Mouse (Mus musculus): ENCODE measurements at regions not wholly inside any gene's neighbourhood (a gene's known extent, or its start where the extent isn't known, plus 50 kb on each side); places are given as distances from the start of the nearest gene placed in this dataset.

DNA sequence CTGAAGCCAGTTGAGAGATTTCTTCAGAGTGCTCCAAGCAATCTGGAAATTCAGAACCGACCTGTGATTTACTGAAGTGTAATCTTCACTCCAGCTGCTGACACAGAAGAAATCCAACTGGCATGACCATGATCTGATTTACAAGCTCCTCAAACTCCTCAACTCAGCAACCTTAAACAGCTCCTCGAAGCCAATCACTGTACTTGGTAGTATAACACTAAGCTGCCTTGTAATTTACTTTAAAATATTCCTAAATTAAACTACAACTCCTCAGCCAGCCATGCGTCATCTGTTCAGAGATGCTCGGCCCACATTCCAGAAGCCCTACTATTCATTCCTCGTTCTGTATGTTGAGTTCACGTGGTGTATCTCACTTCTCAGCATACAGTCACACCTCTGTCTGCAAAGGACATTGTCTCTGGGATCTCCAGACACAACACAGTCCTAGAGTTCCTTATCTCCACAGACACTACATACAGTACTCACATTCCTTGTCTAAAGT is 116.0 kb upstream of the Smad1 start:
- DNase-seq (ENCODE audit: low spot score in 2 of 2) = no peak

DNA sequence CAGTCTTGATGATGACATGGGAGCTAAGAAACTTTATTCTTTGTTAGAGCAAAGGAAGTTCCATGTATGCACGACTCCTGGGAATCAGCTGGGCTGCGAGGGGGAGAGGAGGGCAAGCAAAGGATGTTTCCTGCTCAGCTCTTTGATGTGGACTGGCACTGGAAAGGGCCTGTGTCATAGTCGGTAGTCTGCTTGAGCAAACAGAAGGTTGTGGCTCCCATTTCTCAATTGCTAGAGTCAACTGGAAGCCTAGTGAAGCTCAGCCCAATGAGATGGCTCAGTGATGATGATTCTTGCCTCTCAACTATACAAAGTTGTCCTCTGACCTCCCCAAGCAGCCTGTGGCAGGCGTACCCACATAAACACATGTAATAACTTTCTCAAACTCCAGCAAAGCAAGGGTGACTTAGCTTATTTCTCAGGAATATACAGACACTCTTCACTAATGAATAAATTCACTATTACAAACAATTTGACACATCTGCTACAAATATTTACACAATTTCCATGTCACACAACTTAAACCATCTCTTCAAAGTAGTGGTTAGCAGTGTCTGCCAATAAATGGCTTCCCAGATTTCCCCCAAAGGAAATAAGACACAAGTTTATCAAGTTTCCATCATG is 115.4 kb upstream of the Smad1 start:
- no peak for DNase-seq (ENCODE audit: low spot score in 2 of 2)

DNA sequence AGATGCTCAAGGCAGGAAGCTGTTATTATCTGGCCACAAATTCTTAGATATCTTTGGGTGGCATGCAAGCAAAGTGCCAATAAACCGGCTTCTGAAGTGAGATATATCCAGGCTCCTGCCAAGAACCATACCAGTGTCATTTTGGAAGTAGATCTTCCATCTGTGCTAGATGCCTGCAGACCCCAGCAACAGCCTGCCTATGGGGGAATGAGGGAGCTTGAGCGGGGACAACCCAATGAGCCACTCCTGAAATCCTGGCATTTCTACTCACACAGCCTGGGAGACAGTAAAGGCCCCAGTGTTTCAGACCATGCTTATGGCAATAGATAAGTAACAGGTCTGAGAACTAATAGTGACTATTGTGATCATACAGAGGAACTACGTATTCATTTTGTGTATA is 109.3 kb upstream of the Smad1 start:
- DNase-seq (ENCODE audit: low spot score in 2 of 2) = no peak

DNA sequence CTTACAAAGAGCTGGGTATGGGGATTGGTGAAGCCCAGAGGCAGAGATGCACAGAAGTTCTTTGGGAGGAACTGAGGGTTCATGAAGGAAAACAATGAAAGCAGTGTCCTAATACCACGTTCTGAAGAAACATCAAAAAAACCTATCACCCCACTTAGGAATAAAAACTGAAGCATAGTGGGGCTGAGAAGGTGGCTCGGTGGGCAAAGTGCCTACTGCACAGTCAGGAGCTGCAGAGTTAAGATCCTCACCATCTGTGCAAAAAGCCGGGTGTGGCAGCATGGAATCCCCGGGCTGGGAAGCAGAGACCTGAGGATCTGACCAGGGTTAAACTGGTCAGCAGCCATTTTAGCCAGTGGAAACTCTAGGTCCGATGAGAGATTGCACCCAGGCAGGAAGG is 106.1 kb upstream of the Smad1 start:
- DNase-seq (ENCODE audit: low spot score in 2 of 2) = no peak

DNA sequence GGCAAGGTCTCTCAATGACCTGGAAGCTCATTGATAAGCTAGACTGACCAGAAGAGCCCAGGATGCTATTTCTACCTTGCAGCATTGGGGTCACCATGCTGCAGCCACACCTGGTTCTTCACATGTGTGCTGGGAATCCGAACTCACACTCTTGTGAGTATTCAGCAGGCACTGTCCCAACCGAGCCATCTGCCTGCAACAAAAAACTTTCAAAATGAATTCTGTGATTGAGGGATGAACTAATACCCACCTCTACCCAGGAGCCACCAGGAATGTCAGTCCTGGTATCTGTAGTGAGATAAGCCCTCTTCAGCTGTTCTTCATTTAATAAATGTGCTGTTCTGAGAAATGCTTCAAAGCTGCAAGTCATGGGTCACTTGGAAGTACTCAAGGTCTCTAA is 104.6 kb upstream of the Smad1 start:
- no peak for DNase-seq (ENCODE audit: low spot score in 2 of 2)

DNA sequence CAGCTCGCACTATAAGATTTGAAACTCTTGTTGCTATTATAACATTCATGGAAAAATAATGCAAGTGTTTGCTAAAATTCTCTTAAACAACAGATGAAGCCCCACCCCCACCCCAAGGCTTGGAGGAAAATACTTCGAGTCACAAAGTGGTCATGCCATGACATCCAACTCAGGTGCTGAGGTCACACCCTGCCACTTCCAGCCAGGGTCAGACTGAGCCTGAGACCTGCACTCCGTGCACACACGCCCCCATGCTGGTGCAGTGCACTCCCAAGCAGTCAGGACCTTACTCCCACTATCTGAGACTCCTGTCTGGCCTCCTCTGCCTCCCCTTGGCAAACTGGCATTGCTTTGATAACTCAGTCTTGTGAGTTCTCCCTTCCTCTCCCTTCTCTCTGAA is 102.7 kb upstream of the Smad1 start:
- no peak for DNase-seq (ENCODE audit: low spot score in 2 of 2)

DNA sequence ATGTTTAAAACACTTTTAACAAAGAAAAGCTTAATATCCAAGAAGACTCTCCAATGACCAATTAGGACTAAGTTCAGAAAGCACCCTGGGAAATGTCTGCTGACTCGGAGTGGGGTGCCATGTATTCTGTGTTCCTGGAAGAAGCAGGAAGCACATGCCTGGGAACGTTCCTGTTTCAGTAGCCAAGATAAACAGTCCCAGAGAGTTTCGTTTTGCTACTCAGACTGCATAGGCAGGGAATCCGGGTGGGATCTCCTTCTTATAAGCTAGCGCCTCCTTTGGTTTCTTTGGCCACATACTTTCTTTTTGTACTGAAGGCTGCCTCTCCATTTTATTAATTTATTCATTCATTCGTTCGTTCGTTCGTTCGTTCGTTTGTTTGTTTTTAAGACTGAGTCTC is 101.9 kb upstream of the Smad1 start:
- DNase-seq (ENCODE audit: low spot score in 2 of 2) = no peak

DNA sequence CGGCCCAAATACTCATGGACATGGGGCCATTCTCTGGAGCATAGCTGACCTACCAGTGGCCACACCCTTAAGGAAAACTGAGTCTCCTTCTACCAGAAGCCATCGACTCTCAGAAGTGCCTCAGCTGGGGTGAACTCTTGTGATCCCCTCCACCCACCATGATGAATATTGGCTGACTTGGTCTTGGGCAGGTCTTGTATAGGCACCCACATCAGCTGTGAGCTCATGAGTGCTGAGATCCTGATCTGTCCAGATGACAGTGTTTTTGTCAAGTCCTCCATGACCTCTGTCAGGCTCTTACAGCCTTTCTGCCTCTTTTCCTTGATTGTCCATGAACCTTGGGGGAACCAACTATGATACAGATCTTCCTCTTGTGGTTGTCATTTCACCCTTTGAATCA is 99.9 kb upstream of the Smad1 start:
- DNase-seq (ENCODE audit: low spot score in 2 of 2) = no peak

DNA sequence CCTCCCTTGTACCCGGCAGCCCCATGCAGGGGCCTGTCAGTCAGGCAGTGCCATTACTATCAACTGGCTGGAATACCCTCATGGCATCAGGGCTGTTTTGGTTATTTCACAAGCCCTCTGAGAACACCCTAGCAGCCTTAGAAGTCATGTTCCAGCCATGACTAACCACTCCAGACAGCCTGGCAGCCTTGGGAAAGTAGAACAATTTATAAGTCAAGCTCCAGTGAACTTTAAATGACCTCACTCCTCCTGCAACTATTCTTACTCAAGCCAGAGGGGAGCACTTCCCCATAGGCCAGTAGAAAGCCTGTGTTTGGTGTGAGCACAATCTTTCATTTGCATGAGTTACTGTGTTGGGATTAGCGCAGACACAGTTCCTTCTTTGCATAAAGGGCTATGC is 99.3 kb upstream of the Smad1 start:
- DNase-seq (ENCODE audit: low spot score in 2 of 2) = no peak

DNA sequence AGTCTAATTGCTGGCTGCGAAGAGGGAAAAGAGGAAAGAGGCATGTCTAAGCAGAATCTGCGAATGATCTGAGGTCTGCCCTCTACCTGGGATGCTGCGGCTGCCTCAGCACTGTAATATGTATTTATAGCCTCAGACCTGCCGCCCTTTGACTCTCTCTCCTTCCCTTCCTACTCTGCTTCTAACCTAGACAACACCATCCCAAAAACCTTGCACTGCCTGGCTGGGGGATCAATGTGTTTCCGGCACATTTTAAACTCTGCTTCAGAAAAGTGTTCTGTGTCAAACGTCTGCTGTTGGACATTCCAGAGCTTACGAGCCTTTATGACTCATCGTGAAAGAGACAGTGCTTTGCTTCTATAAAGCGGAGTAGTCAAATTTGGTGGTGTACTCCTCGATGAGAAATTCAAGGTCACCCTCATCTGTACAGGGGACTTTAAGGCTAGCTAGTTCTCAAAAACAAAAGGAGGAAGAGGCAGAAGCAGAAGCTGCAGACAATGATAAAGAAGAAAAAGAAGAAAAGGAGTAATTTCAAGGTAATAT is 91.9 kb upstream of the Smad1 start:
- DNase-seq (ENCODE audit: low spot score in 2 of 2) = no peak

DNA sequence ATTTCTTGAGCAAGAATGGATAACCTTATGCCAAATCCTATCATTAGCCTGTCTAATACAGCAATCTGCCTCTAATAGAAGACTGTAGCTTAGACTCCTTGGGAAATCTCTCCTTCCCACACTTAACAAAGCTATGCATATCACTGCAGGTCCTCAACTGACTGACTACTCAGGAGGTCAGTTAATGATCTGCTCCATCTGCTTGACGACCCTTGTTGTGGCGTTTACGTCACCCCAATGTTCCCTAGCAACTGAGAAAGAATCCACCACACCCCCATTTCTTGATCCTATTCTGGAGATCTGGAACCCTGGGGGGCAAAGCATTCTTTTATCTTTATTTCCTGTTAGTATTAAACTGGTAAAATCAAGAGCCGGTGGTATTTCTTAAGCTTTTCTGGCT is 91.4 kb upstream of the Smad1 start:
- DNase-seq (ENCODE audit: low spot score in 2 of 2) = no peak

DNA sequence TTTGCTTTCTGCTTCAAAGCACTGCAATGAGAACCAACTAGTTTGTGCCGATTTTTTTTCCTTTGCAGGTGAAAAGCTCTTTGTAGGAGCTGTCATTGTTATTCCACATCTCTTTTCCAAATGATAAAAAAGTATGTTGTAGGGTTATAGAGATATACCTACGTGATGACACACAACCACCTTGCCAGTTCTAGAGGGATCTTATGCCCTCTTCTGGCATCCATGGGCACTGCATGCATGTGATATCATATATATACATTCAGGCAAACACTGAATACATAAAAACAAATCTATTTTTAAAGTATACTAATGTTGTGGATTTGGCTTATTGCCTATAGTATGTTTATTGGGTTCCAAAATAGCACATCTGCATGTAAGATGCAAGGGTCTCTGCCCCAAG is 89.5 kb upstream of the Smad1 start:
- no peak for DNase-seq (ENCODE audit: low spot score in 2 of 2)

DNA sequence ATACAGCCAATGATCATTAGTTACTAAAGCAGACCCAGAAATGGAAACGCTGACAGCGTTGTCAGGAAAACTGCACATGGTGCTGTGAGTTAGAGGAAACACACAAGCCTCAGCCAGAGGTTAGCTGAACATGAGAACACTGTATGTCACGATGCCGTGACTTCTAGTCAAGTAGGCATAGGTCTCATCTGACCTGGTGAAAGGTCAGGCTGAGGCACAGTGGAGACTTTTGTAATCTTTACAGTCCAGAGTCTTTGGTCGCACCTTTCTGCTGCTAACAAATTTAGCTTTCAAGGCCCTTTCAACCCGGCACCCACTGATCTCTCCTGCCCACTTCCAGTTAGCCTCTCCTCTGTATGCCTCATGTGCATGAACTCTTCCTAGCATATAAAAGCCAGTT is 88.3 kb upstream of the Smad1 start:
- no peak for DNase-seq (ENCODE audit: low spot score in 2 of 2)

DNA sequence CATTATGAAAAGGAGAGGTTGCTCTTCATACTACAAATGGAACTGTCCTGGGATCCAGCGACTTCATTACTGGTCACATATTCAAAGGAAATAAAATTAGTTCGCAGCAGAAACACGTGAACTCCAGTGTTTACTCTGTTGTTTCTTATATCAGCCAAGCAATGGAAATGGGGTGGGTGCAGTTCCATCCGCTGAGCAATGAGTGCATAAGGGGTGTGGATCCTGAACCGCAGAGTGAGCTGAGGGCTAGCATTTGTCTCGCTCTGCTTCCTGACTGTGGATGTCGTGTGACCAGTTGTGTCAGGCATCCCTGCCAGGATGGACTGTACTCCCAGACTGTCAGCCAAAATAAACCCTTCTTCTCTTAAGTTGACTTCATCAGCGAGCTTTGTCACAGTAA is 80.0 kb upstream of the Smad1 start:
- no peak for DNase-seq (ENCODE audit: low spot score in 2 of 2)

DNA sequence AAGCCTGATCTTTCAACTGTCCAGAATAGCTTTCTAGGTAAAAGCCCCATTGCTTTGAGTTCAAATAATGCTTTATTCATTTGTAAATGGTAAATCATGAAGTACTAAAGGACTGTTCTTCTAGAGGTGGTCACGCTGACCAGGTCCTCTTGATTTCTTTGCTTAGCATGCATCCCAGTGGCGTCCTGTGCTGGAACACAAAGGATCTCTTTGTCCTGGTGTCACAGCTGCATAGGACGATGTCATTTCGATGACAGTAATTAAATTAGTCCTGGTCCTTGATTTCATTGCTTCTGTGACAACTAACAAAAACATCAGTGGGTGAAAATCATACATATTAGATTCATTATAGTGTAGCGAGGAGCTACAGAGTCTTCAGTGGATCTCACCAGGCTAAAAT is 76.7 kb upstream of the Smad1 start:
- no peak for DNase-seq (ENCODE audit: low spot score in 2 of 2)

DNA sequence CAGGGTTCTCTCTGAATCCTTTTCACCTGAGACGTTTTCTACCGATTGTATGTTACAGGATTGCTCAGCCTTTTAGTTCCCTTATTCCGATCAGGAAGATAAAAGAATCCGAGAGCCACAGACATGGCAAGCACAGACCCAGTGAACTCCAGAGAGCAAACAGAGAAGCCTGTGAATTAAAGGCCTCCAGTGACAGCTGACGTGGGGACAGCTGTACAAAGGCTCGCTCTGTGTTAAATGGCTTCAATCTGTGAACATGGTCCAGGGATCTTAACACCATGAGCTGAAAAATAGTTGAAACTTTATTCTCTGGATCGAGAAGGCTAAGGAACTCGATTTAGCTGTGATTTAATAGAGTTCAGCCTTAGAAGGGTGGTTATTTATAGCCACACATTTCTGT is 75.4 kb upstream of the Smad1 start:
- DNase-seq (ENCODE audit: low spot score in 2 of 2) = no peak

DNA sequence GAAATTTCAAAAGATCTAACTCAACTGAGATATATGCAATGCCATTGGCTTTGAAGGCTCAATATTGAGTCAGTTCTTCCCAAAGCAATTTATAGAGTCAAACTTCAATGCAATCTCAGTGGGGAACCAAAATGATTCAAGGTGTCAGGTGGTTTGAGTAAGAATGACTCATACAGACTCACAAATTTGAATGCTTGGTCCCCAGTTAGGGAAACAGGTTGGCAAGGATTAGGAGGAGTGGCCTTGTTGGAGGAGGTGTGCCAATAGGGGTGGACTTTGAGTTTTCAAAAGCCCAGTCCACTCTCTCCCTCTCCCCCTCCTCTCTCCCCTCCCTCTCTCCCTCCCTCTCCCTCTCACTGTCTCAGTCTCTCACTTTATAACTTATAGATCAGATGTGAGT is 52.8 kb upstream of the Smad1 start:
- DNase-seq (ENCODE audit: low spot score in 2 of 2) = no peak

DNA sequence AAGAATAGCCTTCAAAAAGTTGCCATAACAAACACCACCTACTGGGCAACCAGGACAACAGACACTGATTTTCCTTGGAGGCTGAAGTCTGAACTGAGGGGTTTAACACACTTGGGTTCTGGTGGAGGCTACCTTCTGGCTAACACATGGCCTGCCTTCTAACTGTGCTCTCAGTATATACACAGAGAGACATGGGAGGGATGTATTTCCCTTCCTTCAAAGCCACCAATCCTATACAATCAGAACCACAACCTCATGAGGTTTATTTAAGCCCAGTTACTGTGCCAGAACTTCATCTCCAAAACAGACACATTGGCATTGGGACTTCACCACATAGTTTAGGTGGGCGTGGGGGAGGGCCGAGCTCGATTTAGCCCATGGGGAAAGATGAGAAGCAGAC is 50.1 kb upstream of the Smad1 start:
- no peak for DNase-seq (ENCODE audit: low spot score in 2 of 2)

Measured in frontal cortex, postnatal 25 days (tissue).